Mouse (Mus musculus) adrenal gland, postnatal 14 days (tissue): ENCODE measurements around the gene Anxa4. TPM values are rescaled to one million over a fixed set of nuclear protein-coding genes. Genes with fewer than 3 reads are reported as not detected.

Experiments used
- DNase-seq: peaks from one replicate; pipeline ENCODE4 v3.0.0; 2021; ENCODE audit warnings: mixed read lengths
- total RNA-seq: library from RNA; stranded (reverse); gene quantifications from 2 replicates; pipeline ENCODE4 v1.2.3, GENCODE M21; 2021

The Anxa4 gene
- total RNA-seq, 1 experiment from 2014 or later: 55.5 TPM

DNA sequence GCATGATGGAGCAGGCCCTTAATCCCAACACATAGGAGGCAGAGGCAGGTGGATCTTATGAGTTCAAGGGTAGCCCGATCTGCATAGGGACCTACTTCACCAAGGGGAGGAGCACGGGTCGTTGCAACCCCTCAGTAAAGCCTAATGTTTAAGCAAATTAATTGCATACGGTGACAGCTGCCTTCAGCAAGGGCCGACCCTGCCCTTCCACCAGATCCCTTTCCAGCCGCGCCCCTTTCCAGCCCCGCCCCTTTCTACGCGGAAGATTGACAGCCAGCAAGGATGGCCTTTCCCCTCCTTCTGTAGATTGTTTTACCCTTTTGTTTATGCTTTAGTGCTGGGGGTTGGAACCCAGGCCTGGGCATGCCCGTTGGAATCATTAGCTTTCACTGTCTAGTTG is 8.0 kb upstream of the Anxa4 start:
- no peak for DNase-seq

DNA sequence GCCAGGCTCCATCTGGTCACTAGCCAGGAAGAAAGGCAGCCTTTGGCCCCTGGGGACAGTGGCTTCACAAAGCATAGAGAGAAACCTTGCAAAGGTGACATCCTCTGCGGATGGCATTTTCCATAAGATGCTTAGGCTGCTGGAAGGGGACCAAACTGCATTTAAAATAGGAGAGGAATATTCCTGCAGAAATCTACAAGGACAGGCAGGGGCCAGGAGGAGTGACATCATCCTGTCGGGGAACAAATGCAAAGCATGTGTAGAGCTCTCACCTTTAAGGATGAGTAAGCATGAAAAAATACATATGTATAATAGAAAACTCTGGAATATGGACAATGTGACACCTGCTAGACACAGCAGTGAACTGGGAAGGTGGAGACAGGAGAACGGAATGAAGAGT is 7.1 kb upstream of the Anxa4 start:
- DNase-seq: no peak

DNA sequence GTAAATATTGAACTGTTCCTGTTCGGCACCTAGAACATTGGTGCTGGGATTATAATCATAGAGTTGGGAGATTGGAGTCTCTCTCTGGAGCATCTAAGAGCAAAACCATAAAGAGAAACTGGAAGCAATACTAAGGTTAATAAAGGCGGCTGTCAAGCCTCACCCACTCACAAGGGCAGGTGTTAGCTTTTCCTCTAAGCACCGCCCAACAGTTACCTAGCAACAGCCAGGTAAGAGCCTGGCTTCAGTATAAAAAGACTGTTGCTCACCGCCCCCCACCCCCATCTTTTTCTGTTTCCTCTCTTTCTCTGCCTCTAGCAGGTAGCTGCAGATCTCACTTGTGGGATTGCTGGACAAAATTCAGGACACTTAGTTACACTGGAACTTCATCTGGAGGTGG is 4.1 kb upstream of the Anxa4 start:
- DNase-seq: no peak

DNA sequence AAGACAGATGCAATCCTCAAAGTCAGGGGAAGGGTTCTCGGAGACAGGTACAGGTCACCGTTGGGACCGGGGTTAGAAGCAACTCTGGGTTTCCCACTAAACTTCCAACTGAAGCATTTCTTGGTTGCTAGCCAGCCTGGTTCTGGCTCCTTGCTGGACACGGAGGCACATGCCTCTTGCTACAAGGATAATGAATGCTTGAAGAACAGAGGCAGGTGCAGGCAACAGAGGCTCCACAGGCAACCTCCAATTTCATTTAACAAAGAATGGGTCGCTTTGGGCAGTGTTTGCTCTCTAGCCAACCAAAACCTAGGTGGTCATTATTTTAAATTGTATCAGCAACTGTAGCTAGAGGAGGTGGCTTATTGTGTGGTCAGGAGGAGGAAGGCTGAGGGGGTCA is 573 bp upstream of the Anxa4 start:
- DNase-seq: peak; percentile 24

DNA sequence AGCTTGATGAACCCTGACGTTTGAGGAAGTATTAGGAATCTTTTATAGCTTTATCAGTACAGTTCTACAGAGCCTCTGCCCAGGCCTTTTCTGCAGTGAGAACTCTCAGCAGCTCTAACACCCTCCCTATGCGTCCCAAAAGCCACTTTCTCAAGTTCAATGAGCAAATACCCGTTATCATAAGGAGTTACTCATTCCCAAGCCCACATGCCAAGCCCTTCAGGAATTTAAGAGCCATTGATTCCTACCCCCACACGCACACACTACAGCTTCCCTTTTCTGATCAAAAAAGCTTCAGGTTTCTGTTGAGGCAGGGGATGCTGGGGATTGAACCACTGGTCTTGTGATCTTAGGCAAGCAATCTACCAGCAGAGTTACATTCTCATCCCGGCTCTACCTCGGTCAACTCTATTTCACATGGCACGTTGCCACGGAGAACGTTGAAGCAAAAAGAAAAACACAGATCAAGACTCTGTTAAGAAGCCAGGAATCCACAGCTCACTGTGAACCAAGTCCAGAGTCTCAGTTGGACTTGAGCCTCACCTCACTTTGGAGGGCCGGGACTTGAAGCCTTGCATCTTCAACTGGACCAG is 2.9 kb downstream of the Anxa4 start:
- DNase-seq: no peak

DNA sequence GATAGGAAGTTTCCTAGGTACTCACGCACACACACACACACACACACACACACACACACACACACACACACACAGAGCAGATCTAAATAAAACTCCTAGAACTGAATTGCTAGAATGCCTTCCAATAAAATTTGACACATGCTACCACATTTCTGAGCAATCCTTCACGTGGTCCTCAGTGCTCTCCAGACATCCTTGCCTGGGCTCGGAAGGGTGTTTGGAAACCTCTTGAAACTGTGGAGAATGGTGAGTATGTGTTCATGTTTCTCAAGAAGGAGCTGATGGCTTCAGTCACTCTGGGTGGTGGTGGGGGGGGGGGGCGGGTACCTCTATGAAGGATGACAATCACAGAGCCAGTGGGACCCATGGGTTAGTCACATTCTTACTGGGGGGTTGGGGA is 5.1 kb downstream of the Anxa4 start:
- DNase-seq: no peak

DNA sequence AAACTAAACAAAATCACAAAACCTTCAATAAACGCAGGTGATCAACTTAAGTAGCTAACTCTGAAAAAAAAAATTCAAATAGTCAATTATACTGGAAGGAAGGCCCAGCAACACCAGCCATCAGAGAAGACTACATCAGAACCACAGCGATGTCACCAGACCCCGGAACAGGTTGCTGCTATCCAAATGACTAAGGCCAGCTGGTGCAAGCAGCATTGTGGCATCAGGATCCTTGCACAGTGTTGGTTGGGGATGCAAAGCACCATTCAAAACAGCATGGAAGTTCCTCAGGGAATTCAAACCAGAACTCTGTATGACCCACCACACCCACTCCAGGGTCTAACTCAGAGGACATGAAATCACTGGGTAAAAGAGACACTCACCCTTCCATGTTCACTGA is 6.8 kb downstream of the Anxa4 start:
- no peak for DNase-seq

DNA sequence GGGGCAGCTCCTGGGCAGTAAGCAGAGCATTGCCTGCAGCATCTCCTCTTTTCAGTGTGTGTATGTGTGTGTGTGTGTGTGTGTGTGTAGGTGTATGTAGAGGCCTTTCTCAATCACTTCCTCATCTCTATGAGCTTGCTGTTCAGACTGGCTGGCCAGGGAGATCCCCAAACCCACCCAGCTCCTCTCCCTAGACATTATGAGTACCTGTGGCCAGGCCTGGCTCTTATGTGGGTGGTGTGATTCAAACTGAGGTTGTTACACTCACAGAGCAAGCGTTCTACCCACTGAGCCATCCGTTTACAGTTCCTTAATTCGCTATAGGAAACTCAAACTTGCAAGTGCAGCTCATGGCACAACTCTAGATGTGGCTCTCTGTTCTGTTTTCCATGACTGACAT is 8.6 kb downstream of the Anxa4 start:
- no peak for DNase-seq

DNA sequence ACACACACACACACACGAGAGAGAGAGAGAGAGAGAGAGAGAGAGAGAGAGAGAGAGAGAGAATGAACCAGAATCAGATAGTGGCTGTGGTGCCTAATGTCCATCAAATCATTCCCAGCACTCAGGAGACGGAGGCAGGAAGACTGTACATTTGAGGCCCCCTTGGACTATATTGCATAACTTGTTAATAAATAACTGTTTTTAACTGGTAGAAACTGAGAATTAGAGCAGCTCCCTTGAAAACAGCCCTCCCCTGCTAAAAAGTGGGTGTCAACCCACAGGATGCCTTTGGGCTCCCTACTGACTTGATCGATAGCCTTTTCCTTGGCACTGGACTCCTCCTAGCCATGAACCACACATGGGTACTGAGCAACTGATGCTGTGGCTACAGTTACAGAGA is 11.0 kb downstream of the Anxa4 start:
- DNase-seq: no peak

DNA sequence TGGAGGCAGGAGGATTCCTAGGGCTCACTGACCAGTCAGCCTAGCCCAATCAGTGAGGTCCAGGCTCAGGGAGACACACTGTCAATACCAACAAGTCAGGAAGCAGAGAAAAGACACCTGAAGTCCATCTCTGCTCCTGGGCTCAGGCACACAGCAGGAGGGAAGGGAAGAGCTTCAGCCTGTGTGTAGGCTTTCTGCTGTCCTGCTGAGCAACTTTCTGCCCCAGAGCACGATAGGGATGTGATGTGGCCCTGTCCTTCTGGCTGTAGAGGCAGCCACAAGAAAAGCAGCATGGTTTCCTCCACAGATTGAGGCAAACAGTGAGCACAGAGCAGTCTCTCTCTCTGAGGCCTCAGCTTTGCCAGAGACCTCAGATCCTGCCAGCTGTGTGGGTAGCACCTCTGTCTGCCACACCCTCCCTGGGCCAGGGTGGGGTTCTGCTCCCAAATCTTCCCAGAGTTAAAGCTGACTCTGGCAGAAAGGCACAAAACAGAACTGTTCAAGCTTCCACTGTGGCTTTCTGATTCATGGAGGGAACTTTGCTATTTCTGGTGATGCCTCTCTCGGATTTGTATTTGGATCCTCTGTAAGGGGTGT is 11.9 kb downstream of the Anxa4 start:
- DNase-seq: no peak

DNA sequence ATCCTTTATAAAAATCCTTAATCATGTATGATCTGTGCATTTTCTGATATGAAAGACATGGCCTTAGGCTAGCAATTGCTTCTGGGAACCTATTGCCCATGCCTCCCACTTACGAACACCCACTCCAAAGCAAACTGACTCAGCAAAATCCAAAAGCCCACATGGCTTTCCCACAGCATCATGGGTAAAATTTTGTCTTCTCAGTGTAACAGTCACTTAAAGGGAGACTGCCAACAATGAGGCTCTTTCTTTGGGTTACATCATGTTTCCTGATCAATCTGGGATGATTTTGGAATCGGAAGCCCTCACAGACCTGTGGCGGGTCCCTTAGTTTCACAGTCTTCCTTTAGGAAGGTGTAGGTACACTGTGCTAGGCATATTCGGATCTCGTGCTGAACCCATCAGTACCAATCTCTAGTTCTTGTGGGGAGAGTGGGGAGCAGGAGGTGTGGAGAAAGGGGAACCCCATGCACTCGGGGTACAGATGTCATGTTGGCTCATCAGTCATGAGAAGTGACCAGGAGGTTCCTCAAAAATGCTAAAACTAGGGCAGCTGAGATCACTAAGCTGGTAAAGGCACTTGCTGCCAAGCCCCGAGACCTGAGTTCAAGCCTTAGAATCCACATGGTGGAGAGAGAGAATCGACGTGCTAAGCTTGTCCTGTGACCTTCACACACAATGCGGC is 14.3 kb downstream of the Anxa4 start:
- no peak for DNase-seq

DNA sequence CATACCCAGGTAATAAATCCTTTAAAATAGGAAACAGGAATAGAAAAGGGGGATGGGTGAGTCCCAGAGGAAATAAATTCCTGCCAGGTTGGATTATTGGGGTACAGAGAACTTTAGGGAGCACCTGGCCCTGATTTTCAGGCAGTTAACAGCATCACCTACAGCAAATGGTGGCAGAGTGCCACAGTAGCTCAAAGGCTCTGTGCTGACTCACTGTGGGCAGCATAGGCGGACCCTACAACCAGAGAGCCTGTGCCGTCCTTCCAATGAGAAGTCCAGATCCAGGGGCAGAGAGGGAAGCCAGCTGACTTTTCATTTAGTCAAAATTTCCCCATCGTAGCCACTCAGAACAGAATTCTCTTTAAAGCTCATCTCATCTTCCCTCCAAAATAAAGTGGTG is 16.2 kb downstream of the Anxa4 start:
- DNase-seq: no peak

DNA sequence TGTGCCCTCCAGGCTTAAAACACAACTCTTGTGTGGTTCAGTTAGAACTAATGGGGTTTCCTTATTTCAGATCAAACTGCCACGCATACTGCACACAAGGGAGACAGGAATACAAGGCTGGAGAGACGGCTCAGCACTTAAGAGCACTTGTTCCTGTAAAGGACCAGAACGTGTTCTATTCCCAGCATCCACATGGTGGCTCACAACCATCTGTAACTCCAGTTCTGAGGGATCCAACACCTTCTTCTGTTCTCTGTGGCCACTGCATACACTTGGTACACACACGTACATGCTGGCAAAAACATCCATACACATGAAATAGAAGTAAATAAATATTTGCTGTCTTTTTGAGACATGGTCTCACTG is 16.7 kb downstream of the Anxa4 start:
- no peak for DNase-seq

DNA sequence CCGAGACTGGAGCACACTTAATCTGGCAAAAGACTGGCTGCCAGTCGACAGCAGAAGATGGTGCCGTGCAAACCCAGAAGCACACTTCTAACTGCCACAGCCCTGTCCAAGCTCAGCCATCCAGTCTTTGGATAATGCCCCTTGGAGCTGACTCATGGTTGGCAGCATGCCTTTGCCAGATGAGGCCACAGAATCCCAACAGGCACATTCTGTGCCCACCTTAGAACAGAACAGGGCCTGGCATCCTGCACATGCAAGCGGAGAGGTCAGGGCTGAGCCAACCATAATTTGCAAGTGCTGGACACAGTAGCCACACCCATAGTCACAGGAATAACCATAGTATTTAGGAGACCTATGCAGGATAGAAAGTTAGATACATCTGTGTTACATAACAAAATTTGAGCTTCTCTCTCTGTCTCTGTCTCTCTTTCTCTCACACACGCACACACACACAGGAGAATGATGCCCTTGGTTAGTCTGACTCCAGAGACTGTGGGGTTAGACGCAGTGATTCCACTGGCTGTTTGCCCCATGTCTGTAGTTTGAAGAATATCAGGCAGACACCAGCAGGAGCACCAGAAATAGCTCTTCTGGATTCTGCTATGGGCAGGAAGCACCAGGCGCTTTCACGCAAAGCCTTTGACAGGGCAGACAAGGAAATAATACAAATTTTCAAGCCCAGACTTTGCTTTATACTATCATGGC is 17.2 kb downstream of the Anxa4 start:
- DNase-seq: peak; percentile 84

DNA sequence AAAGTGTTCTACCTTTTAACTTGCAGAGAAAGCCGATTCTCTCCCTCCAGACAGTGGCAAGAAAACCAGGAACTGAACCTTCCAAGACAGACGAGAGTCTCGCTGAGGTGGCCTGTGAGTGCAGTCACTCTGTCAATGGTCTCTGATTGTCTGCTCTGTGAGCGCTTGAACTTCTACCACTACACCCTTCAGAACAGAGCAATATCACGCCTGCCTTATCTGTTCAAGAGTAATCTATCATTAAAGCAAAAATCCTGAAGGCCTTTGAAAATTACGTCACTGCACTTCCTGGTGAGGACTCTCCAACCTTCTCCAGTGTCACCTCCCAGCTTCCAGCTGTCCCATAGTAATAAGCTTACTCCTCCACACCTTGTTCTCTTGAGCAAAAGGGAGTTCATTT is 18.4 kb downstream of the Anxa4 start:
- DNase-seq: no peak

DNA sequence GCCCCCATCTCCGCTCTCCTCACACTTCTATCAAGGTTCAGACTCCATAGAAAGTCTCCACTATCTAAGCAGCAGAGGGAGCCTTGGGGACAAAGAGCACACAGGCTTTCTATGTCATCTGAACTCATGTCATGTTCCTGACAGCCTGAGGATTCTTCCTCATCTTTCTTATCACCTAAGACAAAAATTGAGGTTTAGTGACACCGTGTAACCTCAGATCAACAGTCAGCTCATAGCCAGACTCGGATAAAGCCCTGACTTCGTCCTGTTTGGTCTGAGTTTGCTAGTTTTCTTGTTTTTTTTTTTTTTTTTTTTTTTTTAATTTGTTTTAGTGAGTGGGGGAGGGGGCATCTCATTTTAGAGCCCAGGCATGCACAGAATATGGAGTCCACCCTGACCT is 19.6 kb downstream of the Anxa4 start:
- no peak for DNase-seq

DNA sequence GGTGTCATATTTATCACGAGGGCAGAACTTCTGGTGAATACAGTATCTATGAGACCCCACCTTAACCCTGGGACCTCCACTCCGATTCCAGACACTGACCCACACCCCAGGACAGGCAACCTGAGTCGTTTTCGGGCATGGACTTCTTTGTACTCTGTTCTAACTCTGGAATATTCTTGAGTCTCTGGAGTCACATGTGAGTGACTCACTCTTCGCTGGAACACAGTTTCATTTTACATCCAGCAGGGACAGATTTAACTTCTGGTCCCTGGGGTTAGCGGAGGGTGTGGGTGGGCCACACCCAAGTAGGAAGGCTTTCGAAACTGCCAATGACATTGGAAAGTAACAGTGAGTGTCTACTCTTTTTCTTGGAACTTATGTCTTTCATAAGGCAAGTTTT is 20.8 kb downstream of the Anxa4 start:
- peak; percentile 26 for DNase-seq

DNA sequence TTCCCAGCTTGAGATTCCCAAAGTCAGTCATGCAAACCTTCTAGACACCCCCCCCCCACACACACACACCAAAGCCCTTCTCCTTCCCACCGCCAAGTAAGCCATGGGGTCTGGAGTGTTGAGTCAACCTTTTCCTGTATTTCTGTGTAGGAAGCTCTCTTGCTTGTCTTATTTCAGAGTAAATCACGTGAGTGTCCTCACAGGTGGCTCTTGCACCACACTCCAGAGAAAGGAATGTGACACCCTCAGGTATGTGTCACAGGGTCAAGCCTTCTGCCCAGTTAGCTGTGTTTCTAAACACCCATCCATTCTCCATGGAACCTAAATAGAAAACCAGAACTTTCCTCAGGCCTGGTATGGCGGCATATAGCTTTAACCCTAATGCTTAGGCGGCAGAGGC is 24.4 kb downstream of the Anxa4 start:
- DNase-seq: no peak

DNA sequence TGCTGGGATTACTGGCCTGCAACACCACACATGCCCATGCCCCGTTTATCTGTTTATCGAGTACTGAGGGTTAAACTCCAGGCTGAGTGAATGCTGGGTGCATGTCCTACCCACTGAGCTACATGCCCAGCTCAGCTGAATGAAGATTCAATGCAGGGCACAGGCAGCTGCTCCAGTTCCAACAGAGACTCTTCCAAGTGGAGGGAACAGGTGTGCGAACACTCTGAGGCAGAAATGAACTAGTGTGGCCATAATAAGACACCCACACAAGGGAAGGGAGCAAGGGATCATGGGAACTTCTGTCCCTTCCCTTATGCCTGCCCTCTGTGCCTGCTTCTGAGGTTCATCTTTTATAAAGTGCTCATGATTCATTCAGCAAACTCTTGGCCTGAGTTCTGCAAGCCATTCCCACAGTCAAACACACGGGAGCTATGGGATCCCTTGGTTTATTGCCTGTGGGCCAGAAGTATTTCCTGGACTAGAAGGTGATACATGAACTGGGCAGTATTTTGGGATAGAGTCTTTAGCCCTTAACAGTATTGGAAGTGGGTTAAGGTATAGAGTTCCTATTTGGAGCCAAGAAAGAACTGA is 25.1 kb downstream of the Anxa4 start:
- no peak for DNase-seq

DNA sequence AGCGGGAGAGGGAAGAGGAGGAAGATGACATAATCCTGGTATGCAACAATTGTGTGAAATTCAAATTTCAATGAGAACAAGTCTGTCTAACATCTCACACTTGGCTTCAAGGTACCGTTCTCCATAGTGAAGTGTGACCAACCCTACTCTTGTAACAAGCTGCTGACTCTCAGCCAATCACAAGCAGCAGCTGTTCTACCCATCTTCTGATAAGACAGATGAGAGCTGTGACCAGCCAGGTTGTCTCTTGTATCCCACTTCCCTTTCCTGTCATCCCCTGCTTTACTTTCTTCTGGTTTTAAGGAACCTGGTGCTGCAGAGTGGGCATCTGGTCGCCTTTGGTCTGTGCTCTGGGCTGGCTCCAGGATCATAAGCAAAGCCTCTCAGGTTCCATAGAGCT is 25.9 kb downstream of the Anxa4 start:
- DNase-seq: no peak

DNA sequence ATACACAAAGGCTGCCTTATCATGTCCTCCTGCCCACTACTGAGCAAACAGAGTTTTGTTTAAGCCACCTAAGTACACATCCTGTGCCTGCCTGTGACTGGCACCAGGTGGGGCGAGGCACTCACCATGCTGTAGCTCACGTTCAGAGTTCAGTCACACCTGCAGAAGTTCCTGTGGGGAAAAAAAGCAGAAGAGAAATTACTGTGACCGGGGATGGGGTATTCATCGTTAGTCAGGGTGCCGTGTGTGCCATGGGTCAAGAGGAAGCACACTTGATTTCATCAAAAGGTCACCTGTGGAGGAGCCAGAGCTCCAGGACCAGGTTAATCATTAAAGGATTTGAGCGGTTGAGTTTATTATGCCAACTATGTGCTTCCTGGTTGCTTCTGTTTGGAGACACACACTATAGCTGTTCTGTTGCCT is 27.7 kb downstream of the Anxa4 start:
- no peak for DNase-seq

DNA sequence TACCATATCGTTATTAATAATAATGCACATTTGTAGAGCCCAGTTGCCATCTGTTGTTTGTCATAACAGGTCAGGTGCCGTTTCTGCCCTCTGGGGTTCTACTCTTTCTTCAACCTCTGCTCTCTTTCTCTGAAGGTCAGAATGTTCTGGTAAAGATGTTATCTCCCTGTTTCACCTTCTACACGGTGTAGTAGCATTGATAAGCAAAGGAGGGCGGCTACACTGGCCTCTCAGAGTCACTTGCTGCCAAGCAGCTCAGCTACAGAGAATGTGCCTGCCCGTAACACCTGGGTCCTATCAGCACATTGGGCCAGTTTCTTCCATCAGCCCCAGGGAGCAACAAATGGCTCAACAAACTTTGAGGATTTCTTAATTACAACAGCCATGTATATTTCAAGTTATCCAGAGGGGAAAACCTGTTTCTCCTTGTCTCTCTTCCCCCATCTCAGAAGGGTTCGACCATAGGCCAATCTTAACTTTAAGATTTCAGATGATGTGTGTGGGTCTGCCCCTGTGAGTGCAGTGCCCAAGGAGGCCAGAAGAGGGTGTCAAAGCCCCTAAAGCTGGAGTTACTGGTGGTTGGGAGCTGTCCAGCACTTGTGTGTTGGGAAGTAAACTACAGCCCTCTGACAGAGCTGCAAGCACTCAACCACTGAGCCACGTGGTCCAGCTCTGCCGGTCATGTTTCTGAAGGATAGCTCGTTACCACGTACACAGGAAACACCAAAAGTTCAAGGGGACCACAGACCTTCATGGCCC is 39.1 kb downstream of the Anxa4 start:
- no peak for DNase-seq
